Mouse (Mus musculus): ENCODE results near the gene Myo9b.

Myo9b gene

GRCm38 (mm10) chr8:71383396-71383795 lies 110.9 kb downstream of the Myo9b start:
- in situ Hi-C loops (cut with MboI, MseI): no loop called here

- in situ Hi-C loops (cut with MboI, MseI): no loop called here
Measured at GRCm38 (mm10) chr8:71383860-71384259, 111.3 kb downstream of the Myo9b start.

GRCm38 (mm10) chr8:71385212-71385835 lies 112.8 kb downstream of the Myo9b start:
- in situ Hi-C loops (cut with MboI, MseI): no loop called here

- in situ Hi-C loops (cut with MboI, MseI): no loop called here
Measured at GRCm38 (mm10) chr8:71388267-71388666, 115.8 kb downstream of the Myo9b start.

- in situ Hi-C loops (cut with MboI, MseI): no loop called here
Measured at GRCm38 (mm10) chr8:71391696-71392095, 119.2 kb downstream of the Myo9b start.

GRCm38 (mm10) chr8:71392391-71392790 lies 119.9 kb downstream of the Myo9b start:
- in situ Hi-C loops (cut with MboI, MseI): no loop called here

- in situ Hi-C loops (cut with MboI, MseI): no loop called here
Measured at GRCm38 (mm10) chr8:71392871-71393270, 120.4 kb downstream of the Myo9b start.

- in situ Hi-C loops (cut with MboI, MseI): no loop called here
Measured at GRCm38 (mm10) chr8:71394481-71394880, 122.0 kb downstream of the Myo9b start.

GRCm38 (mm10) chr8:71395071-71395470 lies 122.6 kb downstream of the Myo9b start:
- in situ Hi-C loops (cut with MboI, MseI): no loop called here

- in situ Hi-C loops (cut with MboI, MseI): no loop called here
Measured at GRCm38 (mm10) chr8:71395629-71396028, 123.1 kb downstream of the Myo9b start, which contains the start of gene Ushbp1. Gene Ushbp1 (minus strand): TSS chr8:71395802.

GRCm38 (mm10) chr8:71396639-71397305 lies 124.3 kb downstream of the Myo9b start, which contains the start of gene Babam1:
Gene Babam1 (plus strand): TSS chr8:71396861.
- in situ Hi-C loops (cut with MboI, MseI): no loop called here

- in situ Hi-C loops (cut with MboI, MseI): no loop called here
Measured at GRCm38 (mm10) chr8:71397701-71398100, 125.2 kb downstream of the Myo9b start.

- in situ Hi-C loops (cut with MboI, MseI): no loop called here
Measured at GRCm38 (mm10) chr8:71400826-71401225, 128.3 kb downstream of the Myo9b start.

GRCm38 (mm10) chr8:71401454-71401853 lies 128.9 kb downstream of the Myo9b start:
- in situ Hi-C loops (cut with MboI, MseI): no loop called here

- in situ Hi-C loops (cut with MboI, MseI): no loop called here
Measured at GRCm38 (mm10) chr8:71402446-71402964, 130.0 kb downstream of the Myo9b start.

GRCm38 (mm10) chr8:71403107-71403885 lies 130.8 kb downstream of the Myo9b start:
- in situ Hi-C loops (cut with MboI, MseI): no loop called here

GRCm38 (mm10) chr8:71404011-71404410 lies 131.5 kb downstream of the Myo9b start:
- in situ Hi-C loops (cut with MboI, MseI): no loop called here

- in situ Hi-C loops (cut with MboI, MseI): loop anchor here in 1 of 2 experiments (5.0 kb wide), 2 partner anchors 33 to 68 kb away; partner anchors contain the start of gene Ocel1
Measured at GRCm38 (mm10) chr8:71404951-71405351, 132.4 kb downstream of the Myo9b start.

- in situ Hi-C loops (cut with MboI, MseI): loop anchor here in 1 of 2 experiments (5.0 kb wide), 2 partner anchors 33 to 68 kb away; partner anchors contain the start of gene Ocel1
Measured at GRCm38 (mm10) chr8:71405401-71406098, 133.0 kb downstream of the Myo9b start, which contains the start of gene Ankle1. Gene Ankle1 (plus strand): TSS chr8:71406010.

GRCm38 (mm10) chr8:71406099-71407015 lies 133.8 kb downstream of the Myo9b start:
- in situ Hi-C loops (cut with MboI, MseI): loop anchor here in 1 of 2 experiments (5.0 kb wide), 2 partner anchors 34 to 69 kb away; partner anchors contain the start of gene Ocel1
